Mouse (Mus musculus): ENCODE data around the gene 4933428M09Rik.
"Not testable (repeated sequence)": the region's sequence is repeated elsewhere in the genome, so short reads cannot be mapped to it uniquely, and the experiment has no call there.

Gene 4933428M09Rik

GRCm38 (mm10) chrX:139178928-139179327, at the start of gene 4933428M09Rik:
TSS of gene 4933428M09Rik (plus strand) at chrX:139179228.
- DNase-seq, result no peak

- DNase-seq, result peak; percentile 4
Measured at GRCm38 (mm10) chrX:139134031-139134430, 45.0 kb upstream of the 4933428M09Rik start.

DNA sequence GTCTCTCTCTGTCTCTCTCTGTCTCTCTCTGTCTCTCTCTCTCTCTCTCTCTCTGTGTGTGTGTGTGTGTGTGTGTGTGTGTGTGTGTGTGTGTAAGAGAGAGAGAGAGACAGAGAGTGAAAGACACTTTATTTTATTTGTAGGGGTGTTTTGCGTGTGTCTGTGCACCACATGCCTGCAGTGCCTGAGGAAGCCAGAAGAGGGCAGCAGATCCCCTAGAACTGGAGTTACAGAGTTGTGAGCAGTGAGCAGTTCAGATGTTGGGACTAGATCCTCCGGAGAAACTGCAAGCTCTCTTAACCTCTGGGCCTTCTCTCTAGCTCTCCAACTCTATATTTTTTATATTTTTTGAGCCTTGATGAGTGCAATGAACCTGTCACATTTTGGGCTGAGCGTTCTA, 12.5 kb downstream of the 4933428M09Rik start:
- DNase-seq, result not testable (repeated sequence)

GRCm38 (mm10) chrX:139194572-139195279, 15.7 kb downstream of the 4933428M09Rik start:
- DNase-seq, result no peak

GRCm38 (mm10) chrX:139209191-139209828, 30.3 kb downstream of the 4933428M09Rik start:
- DNase-seq, result not testable (repeated sequence)

DNA sequence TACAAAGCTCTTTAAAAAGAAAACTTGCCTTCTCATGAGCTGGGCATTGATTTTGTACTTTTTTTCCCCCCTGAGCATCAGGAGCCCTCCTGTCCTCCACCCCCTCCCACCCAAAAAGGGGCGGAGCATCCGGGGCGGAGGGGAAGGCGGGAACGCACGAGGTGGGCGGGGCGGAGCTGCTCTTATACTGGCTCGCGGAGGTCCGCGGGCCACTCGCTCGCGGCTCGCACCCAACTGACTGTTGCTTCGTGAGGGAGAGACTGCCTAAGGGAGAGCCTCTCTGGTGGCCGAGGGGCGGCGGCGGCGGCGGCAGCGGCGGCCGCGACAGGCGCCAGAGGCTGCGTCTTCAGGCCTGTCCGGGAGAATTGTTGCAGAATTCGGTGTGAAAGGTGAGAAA, 30.8 kb downstream of the 4933428M09Rik start, which contains the start of gene Mum1l1:
TSS of gene Mum1l1 (plus strand) at position 214 of the 397 bp plus-strand sequence.
- DNase-seq, result peak; percentile 75

GRCm38 (mm10) chrX:139214765-139215164, 35.7 kb downstream of the 4933428M09Rik start:
- no peak for DNase-seq

GRCm38 (mm10) chrX:139216409-139216808, 37.4 kb downstream of the 4933428M09Rik start:
- no peak for DNase-seq

- peak; percentile 21 for DNase-seq
Measured at GRCm38 (mm10) chrX:139216991-139217593, 38.1 kb downstream of the 4933428M09Rik start.

- no peak for DNase-seq
Measured at GRCm38 (mm10) chrX:139217776-139218175, 38.7 kb downstream of the 4933428M09Rik start.

DNA sequence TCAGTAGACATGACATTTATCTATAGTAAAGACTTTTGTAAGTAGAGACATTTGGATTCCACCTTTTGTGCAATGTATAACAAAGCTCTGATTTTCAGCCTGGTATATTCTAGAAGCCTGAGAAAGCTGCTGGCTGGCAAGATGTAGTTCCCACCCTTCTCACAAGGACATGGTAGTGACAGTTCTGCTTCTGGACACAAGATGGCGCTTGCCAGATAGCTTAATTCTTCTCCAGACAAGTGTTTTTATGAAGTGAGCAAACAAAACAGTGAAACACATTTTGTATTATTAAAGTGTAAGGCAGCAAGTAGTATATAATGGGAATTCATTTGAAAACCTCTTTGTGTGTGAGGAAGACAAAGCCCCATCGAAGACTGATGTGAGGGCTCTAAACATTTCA, 40.0 kb downstream of the 4933428M09Rik start:
- peak; percentile 50 for DNase-seq

- DNase-seq, result no peak
Measured at GRCm38 (mm10) chrX:139220830-139221229, 41.8 kb downstream of the 4933428M09Rik start.

DNA sequence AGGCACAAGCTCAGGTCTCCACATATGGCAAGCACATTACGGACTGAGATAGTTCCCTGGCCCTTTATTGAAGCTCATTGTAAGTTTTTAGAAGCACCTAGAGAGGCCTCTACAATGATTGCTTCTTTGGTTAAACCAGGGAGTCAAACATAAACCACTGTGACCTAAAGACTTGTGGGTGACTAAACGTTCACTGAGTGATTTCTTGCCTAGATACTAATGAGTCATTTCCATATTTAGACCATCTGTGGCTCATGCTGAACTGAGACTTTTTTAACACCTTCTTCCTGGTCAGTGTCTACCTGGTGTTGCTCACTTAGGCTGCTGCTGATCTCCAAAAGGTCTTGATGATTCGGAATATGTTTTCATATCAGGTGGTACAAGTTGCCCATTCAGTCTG, 42.9 kb downstream of the 4933428M09Rik start:
- no peak for DNase-seq
